Mouse (Mus musculus) MEL (cell line): Measurements from ENCODE around the gene L3mbtl4. TPM values are rescaled to one million over a fixed set of nuclear protein-coding genes. Genes with fewer than 3 reads are reported as not detected.

Experiments used
- DNase-seq: peaks from one replicate; pipeline ENCODE4 v3.0.0; 2011; ENCODE audit warnings: low read depth, low spot score
- H3K27ac ChIP-seq: 2 replicates; pipeline ENCODE4 v1.5.1; 2012; ENCODE audit warnings: low read depth, mild to moderate bottlenecking, control low read depth, low read length, moderate library complexity; ENCODE audit not compliant: control insufficient read depth
- H3K27me3 ChIP-seq, 2 experiments: fragments of 150-350 bp in 1 of 2; sonication (generic) in 1 of 2; 2 replicates each; pipeline ENCODE4 v1.6.1; 2012; ENCODE audit warnings: low read length in 2 of 2, mild to moderate bottlenecking in 2 of 2, improper control_type of control experiment in 1 of 2, moderate library complexity in 1 of 2; ENCODE audit not compliant: insufficient read depth in 2 of 2, control insufficient read depth in 1 of 2
- H3K36me3 ChIP-seq, 2 experiments: 2 replicates each; pipeline ENCODE4 v1.6.1; 2012 to 2014; ENCODE audit warnings: low read length in 2 of 2, improper control_type of control experiment in 1 of 2, inconsistent platforms in 1 of 2, mild to moderate bottlenecking in 1 of 2; ENCODE audit not compliant: insufficient read depth in 2 of 2, control insufficient read depth in 1 of 2
- H3K4me1 ChIP-seq, 2 experiments: fragments of 150-350 bp in 1 of 2; sonication (generic) in 1 of 2; 2 replicates each; pipeline ENCODE4 v1.6.1; 2012; ENCODE audit warnings: low read length in 2 of 2, improper control_type of control experiment in 1 of 2, mild to moderate bottlenecking in 1 of 2; ENCODE audit not compliant: insufficient read depth in 2 of 2, control insufficient read depth in 1 of 2
- H3K4me3 ChIP-seq, 2 experiments: fragments of 150-350 bp in 1 of 2; sonication (generic) in 1 of 2; 2 replicates each; pipeline ENCODE4 v1.5.1; 2012; ENCODE audit warnings: low read depth in 2 of 2, low read length in 2 of 2, mild to moderate bottlenecking in 2 of 2, moderate library complexity in 2 of 2, control low read depth in 1 of 2, improper control_type of control experiment in 1 of 2; ENCODE audit not compliant: control insufficient read depth in 1 of 2, insufficient read depth in 1 of 2
- H3K79me2 ChIP-seq: 2 replicates; pipeline ENCODE4 v1.6.1; 2012; ENCODE audit warnings: mild to moderate bottlenecking, low read length, moderate library complexity; ENCODE audit not compliant: control insufficient read depth, poor library complexity, insufficient read depth
- H3K9ac ChIP-seq: 2 replicates; pipeline ENCODE4 v1.6.1; 2012; ENCODE audit warnings: low read depth, mild to moderate bottlenecking, control low read depth, low read length, moderate library complexity; ENCODE audit not compliant: control insufficient read depth, poor library complexity, severe bottlenecking
- H3K9me3 ChIP-seq: fragments of 150-350 bp; sonication (generic); replicated peaks from 2 replicates; pipeline ENCODE4 v1.6.1; 2012; ENCODE audit warnings: mild to moderate bottlenecking, low read length, improper control_type of control experiment, moderate library complexity; ENCODE audit not compliant: insufficient read depth
- BHLHE40 ChIP-seq: IDR thresholded peaks from 2 replicates; pipeline ENCODE4 v1.6.1; 2012; ENCODE audit warnings: low read depth, mild to moderate bottlenecking, inconsistent platforms, low read length, improper control_type of control experiment, borderline replicate concordance
- CHD2 ChIP-seq: IDR thresholded peaks from 2 replicates; pipeline ENCODE4 v1.6.1; 2011; ENCODE audit warnings: low read length, improper control_type of control experiment
- CTCF ChIP-seq, 3 experiments: IDR thresholded peaks in 2 of 3; conservative IDR thresholded peaks in 1 of 3; 2 replicates each; pipeline ENCODE4 v1.5.1; 2011 to 2012; ENCODE audit warnings: low read length in 3 of 3, low read depth in 2 of 3, mild to moderate bottlenecking in 2 of 3, improper control_type of control experiment in 1 of 3, inconsistent platforms in 1 of 3, mixed read lengths in 1 of 3, moderate library complexity in 1 of 3; ENCODE audit not compliant: control insufficient read depth in 1 of 3, insufficient read depth in 1 of 3, poor library complexity in 1 of 3, severe bottlenecking in 1 of 3
- E2F4 ChIP-seq: IDR thresholded peaks from 2 replicates; pipeline ENCODE4 v1.6.1; 2011; ENCODE audit warnings: low read depth, low read length, improper control_type of control experiment, borderline replicate concordance
- ELF1 ChIP-seq: IDR thresholded peaks from 2 replicates; pipeline ENCODE4 v1.6.1; 2014; ENCODE audit warnings: low read depth, mild to moderate bottlenecking, inconsistent platforms, low read length, improper control_type of control experiment, moderate library complexity
- EP300 ChIP-seq, 2 experiments: IDR thresholded peaks; 2 replicates each; pipeline ENCODE4 v1.6.1; 2011; ENCODE audit warnings: improper control_type of control experiment in 2 of 2, low read length in 2 of 2, low read depth in 1 of 2, mild to moderate bottlenecking in 1 of 2
- ETS1 ChIP-seq: IDR thresholded peaks from 2 replicates; pipeline ENCODE4 v1.6.1; 2012; ENCODE audit warnings: low read depth, mild to moderate bottlenecking, inconsistent platforms, low read length, improper control_type of control experiment, moderate library complexity
- GATA1 ChIP-seq: IDR thresholded peaks from 2 replicates; pipeline ENCODE4 v1.6.1; 2011; ENCODE audit warnings: low read depth, low read length, improper control_type of control experiment
- KAT2A ChIP-seq: conservative IDR thresholded peaks from 2 replicates; pipeline ENCODE4 v1.6.1; 2012; ENCODE audit warnings: low read depth, low read length, improper control_type of control experiment, inconsistent platforms
- MAFK ChIP-seq: IDR thresholded peaks from 2 replicates; pipeline ENCODE4 v1.6.1; 2011; ENCODE audit warnings: low read depth, mild to moderate bottlenecking, low read length, improper control_type of control experiment, borderline replicate concordance
- MAX ChIP-seq: IDR thresholded peaks from 2 replicates; pipeline ENCODE4 v1.6.1; 2011; ENCODE audit warnings: low read length, improper control_type of control experiment
- MAZ ChIP-seq: IDR thresholded peaks from 2 replicates; pipeline ENCODE4 v1.6.1; 2012; ENCODE audit warnings: low read depth, mild to moderate bottlenecking, inconsistent platforms, low read length, improper control_type of control experiment
- MXI1 ChIP-seq: IDR thresholded peaks from 2 replicates; pipeline ENCODE4 v1.6.1; 2011; ENCODE audit warnings: mild to moderate bottlenecking, low read depth, low read length, improper control_type of control experiment
- MYB ChIP-seq: IDR thresholded peaks from 2 replicates; pipeline ENCODE4 v1.6.1; 2011; ENCODE audit warnings: mild to moderate bottlenecking, low read depth, low read length, improper control_type of control experiment
- MYC ChIP-seq: IDR thresholded peaks from 2 replicates; pipeline ENCODE4 v1.6.1; 2011; ENCODE audit warnings: low read depth, mild to moderate bottlenecking, low read length, improper control_type of control experiment, moderate library complexity
- NRF1 ChIP-seq: IDR thresholded peaks from 2 replicates; pipeline ENCODE4 v1.6.1; 2014; ENCODE audit warnings: low read depth, mild to moderate bottlenecking, inconsistent platforms, low read length, improper control_type of control experiment, moderate library complexity; ENCODE audit not compliant: poor library complexity, insufficient read depth, severe bottlenecking
- POLR2A ChIP-seq, 2 experiments: IDR thresholded peaks; 2 replicates each; pipeline ENCODE4 v1.6.1; 2011 to 2012; ENCODE audit warnings: low read length in 2 of 2, mild to moderate bottlenecking in 2 of 2, control low read depth in 1 of 2, improper control_type of control experiment in 1 of 2, low read depth in 1 of 2, moderate library complexity in 1 of 2; ENCODE audit not compliant: control insufficient read depth in 1 of 2, insufficient read depth in 1 of 2, poor library complexity in 1 of 2
- SMC3 ChIP-seq: IDR thresholded peaks from 2 replicates; pipeline ENCODE4 v1.6.1; 2011; ENCODE audit warnings: low read depth, low read length, improper control_type of control experiment
- TCF12 ChIP-seq: IDR thresholded peaks from 2 replicates; pipeline ENCODE4 v1.6.1; 2014; ENCODE audit warnings: low read depth, mild to moderate bottlenecking, inconsistent platforms, low read length, improper control_type of control experiment, moderate library complexity
- UBTF ChIP-seq: IDR thresholded peaks from 2 replicates; pipeline ENCODE4 v1.6.1; 2012; ENCODE audit warnings: low read depth, mild to moderate bottlenecking, inconsistent platforms, low read length, improper control_type of control experiment, moderate library complexity, borderline replicate concordance; ENCODE audit not compliant: insufficient read depth
- USF2 ChIP-seq, 2 experiments: IDR thresholded peaks; 2 replicates each; pipeline ENCODE4 v1.6.1; 2011 to 2012; ENCODE audit warnings: improper control_type of control experiment in 2 of 2, low read length in 2 of 2, borderline replicate concordance in 1 of 2, inconsistent platforms in 1 of 2, low read depth in 1 of 2, mild to moderate bottlenecking in 1 of 2; ENCODE audit not compliant: insufficient read depth in 1 of 2
- ZC3H11A ChIP-seq: IDR thresholded peaks from 2 replicates; pipeline ENCODE4 v1.6.1; 2012; ENCODE audit warnings: low read depth, mild to moderate bottlenecking, inconsistent platforms, low read length, improper control_type of control experiment
- ZKSCAN1 ChIP-seq: IDR thresholded peaks from 2 replicates; pipeline ENCODE4 v1.6.1; 2012; ENCODE audit warnings: low read depth, mild to moderate bottlenecking, inconsistent platforms, low read length, improper control_type of control experiment, moderate library complexity
- polyA plus RNA-seq, 2 experiments: library from polyadenylated mRNA; stranded (reverse) in 1 of 2; unstranded in 1 of 2; fragments of >175 nt in 1 of 2; fragments of >200 nt in 1 of 2; gene quantifications; 2 replicates each; pipeline versions ENCODE4 v1.2.1 to v1.2.4; 2012; ENCODE audit warnings: low replicate concordance in 2 of 2, low read depth in 1 of 2; ENCODE audit not compliant: insufficient read length in 2 of 2, insufficient read depth in 1 of 2, missing spikeins in 1 of 2
- total RNA-seq: library from RNA; depleted of rRNA; stranded (reverse); fragments of 300-350 nt; gene quantifications from 2 replicates; pipeline ENCODE4 v1.2.3, GENCODE M21; 2012

Gene L3mbtl4
- total and polyA plus RNA-seq, 3 experiments: not detected

DNA sequence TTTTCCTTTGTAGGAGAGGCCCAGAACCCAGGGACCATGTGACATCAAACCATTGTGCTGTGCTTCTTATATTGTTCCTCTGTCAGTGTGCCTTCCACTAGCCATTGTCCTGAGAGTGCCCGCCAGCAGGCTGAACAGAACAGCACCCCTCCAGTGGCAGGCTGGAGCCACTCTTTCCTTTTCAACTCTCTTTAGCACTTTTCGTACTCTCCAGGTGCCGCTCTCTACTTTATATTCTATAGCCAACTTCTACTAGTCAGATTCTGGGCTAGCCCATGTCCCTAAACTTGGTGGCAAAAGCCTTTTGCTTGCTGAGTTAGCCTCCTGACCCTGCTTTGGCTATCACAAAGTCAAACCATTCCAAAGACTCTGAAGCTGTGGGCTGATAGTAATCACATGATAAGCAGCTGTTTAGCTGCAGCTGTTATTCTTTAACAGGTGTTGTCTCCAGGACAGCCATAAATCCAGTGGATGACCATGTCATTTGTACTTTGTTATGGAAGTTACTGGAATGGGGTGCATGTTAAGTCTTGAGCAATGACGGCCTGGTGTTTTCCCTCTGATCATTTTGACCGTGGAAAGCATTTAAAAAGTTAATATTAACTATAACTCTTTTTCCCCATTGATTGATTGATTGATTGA, 38.8 kb downstream of the L3mbtl4 start:
- Histone ChIP-seq H3K9ac (no peak overlapping the region), H3K79me2 (no peaks in the 10 kb centered on the region), H3K4me3 (no peak overlapping the region), H3K27me3 (no peaks in the 10 kb centered on the region), H3K36me3 (no peaks in the 10 kb centered on the region), H3K9me3 (no peaks in the 10 kb centered on the region), H3K27ac (no peak overlapping the region), H3K4me1 (no peaks in the 10 kb centered on the region)
- TF ChIP-seq MAX (no peak), BHLHE40 (no peak), TCF12 (no peak), MAFK (no peak), MYC (no peak), ZKSCAN1 (no peak), GATA1 (no peak), ELF1 (no peak), ZC3H11A (no peak), POLR2A (IDR thresholded peaks at IDR 0.05; ENCODE audit: control insufficient read depth in 1 of 2, insufficient read depth in 1 of 2, low read depth in 1 of 2, low read length in 2 of 2, poor library complexity in 1 of 2) (no peak), CTCF (IDR thresholded peaks at IDR 0.05 in 2 of 3, conservative IDR thresholded peaks at IDR 0.05 in 1 of 3; ENCODE audit: control insufficient read depth in 1 of 3, insufficient read depth in 1 of 3, low read depth in 2 of 3, low read length in 3 of 3, poor library complexity in 1 of 3, severe bottlenecking in 1 of 3) (no peak), E2F4 (no peak), USF2 (IDR thresholded peaks at IDR 0.05; ENCODE audit: borderline replicate concordance in 1 of 2, insufficient read depth in 1 of 2, low read depth in 1 of 2, low read length in 2 of 2) (no peak), MYB (no peak), MAZ (no peak), SMC3 (no peak), ETS1 (no peak)
- DNase-seq: no peak

- no peaks in the 10 kb centered on the region for H3K27me3 ChIP-seq
- TF ChIP-seq MXI1: no peak
- TF ChIP-seq CHD2: no peak
- TF ChIP-seq UBTF: no peak
- no peak for TF ChIP-seq ETS1
- no peak for TF ChIP-seq EP300 (IDR thresholded peaks at IDR 0.05; ENCODE audit: low read depth in 1 of 2, low read length in 2 of 2)
- no peak for TF ChIP-seq KAT2A
- no peak for TF ChIP-seq NRF1
- TF ChIP-seq, all 39 proteins: peak for 0
- Histone ChIP-seq H3K9ac (no peak overlapping the region), H3K79me2 (no peaks in the 10 kb centered on the region), H3K36me3 (no peaks in the 10 kb centered on the region), H3K4me3 (no peak overlapping the region), H3K4me1 (no peaks in the 10 kb centered on the region), H3K9me3 (no peaks in the 10 kb centered on the region), H3K27ac (no peak overlapping the region)
- no peak for DNase-seq
These were observed 47.3 kb downstream of the L3mbtl4 start for GRCm38 (mm10) chr17:68320940-68321339.
